Mouse (Mus musculus) adrenal gland, adult 18-20 months (tissue): ENCODE results near the gene Sptssa. TPM values are rescaled to one million over a fixed set of nuclear protein-coding genes. Genes with fewer than 3 reads are reported as not detected.
A peak's percentile ranks its signal among the peaks of the same experiment; 100 is the strongest.
"Not testable (repeated sequence)": the region's sequence is repeated elsewhere in the genome, so short reads cannot be mapped to it uniquely, and the experiment has no call there.

Experiments used
- DNase-seq, 2 experiments: peaks; one replicate each; pipeline ENCODE4 v3.0.0; 2021 to 2022; ENCODE audit warnings: low spot score in 2 of 2
- long read RNA-seq, 2 experiments: library from polyadenylated mRNA; stranded (forward); transcript quantifications; one replicate each; pipeline ENCODE4 v2.0.0; 2021
- total RNA-seq, 2 experiments: library from RNA; stranded (reverse); gene quantifications; 1 replicate in 1 of 2; 2 replicates in 1 of 2; pipeline ENCODE4 v1.2.3; 2021

Gene Sptssa
- 10 to 100 TPM; 58.9 to 77.8 TPM for total RNA-seq
- long read RNA-seq, experiment 1, transcript Sptssa-201 (2 exons, 1,346 nt) = major isoform, 40 of 40 reads
- long read RNA-seq, experiment 1, partial matches to known transcripts = 0 of 40 reads
- long read RNA-seq, experiment 1, other reads (novel, unspliced or antisense) = 0 of 40 reads
- long read RNA-seq, experiment 2, transcript Sptssa-201 (2 exons, 1,346 nt) = major isoform, 139 of 140 reads
- long read RNA-seq, experiment 2, partial matches to known transcripts = 0 of 140 reads
- long read RNA-seq, experiment 2, other reads (novel, unspliced or antisense) = 1 of 140 reads

DNA sequence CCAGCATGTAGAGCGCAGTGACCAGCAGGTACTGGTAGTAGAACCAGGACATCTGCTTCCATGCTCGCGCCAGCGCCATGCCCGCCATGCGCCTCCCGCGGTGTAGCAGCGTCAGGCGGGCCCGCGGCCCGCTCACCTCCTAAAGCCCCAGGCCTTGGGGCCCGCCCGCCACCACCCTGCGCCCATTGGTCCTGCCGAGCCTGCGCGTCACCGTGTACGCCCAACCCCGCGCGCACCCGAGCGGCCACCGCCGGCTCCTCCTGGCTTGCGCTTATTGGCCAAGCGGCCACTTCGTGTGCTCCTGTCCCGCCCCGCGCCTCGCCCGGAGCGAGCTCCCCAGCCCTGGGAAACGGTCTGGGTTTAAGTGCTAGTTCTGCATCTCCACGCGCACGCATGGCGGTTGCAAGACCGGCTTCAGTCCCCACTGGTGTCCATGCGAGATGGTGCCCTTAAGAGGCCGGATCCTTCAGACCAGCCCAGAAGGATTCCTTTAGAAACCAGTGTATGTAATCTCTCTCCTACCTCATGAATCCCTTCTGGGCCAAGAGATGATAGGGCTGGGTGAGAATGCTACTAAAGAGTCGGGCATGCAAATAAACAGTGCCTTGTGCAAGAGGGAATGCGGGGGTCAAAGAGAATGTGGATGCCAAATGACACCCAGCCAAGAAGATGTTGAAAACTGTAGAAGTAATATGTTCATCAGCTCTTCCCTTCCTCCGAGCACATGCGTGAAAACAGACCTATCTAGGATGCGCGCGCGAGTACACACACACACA, at the start of gene Sptssa:
Gene Sptssa, minus strand, starts transcription at position 178 of the 776 bp plus-strand sequence.
- peak; percentile 94 to 95 for DNase-seq

GRCm38 (mm10) chr12:54699394-54699793, 43.0 kb upstream of the Sptssa start:
- no peak for DNase-seq

DNA sequence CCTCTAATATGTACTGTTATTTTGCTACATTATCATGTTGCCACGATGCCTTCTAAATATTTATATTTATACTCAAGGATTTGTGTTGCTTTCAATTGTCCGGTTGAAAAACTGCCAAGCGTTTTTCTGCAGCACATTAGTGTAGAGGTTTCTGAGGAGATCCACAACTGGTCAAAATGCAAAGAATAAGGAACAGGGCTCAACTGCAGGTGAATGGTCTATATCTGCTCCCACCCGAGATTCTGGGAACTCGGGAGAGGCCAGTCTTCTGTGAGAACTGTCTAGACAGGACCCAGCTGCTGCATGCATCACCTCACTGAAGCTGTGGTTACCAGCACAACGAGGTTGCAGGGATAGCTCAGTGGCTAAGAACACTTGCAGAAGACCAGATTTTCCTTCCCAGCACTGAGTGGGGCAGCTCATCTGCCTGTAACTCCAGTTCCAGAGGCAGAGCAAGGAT, 41.4 kb upstream of the Sptssa start:
- peak in 1 of 2 experiments; percentile 13 for DNase-seq

GRCm38 (mm10) chr12:54697003-54697597, 40.7 kb upstream of the Sptssa start:
- peak in 1 of 2 experiments; percentile 11 for DNase-seq

DNA sequence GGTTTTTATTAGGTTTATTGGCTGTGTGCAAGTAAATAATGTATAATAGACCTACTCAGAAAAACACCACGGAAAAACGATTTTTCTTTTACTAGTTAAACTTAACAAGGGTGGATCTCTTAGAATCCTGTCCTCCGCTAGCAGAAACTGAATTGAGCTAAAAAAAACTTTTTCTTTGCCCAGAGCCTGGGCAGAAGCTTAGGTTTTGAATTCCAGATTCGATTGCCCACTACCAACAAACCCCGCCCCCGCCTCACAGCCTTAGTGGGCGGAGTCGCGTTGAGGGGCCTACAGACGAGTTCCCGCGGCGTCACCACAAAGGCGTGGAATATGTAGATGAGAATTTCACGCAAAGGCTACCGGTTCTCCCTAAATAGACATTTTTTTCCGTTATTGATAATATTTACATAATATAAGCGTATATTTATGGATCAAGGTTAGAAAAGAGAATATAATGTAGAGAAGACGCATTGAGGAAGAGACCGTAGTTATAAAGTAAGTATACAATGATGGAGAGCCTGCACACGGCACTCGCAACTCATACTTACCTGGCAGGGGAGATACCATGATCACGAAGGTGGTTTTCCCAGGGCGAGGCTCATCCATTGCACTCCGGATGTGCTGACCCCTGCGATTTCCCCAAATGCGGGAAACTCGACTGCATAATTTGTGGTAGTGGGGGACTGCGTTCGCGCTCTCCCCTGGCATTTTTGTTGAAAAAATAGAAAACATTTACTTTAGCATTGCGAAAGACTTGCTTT, 40.0 kb upstream of the Sptssa start:
- peak; percentile 89 to 91 for DNase-seq

- DNase-seq = peak; percentile 89 to 92
Measured at GRCm38 (mm10) chr12:54695511-54696241, 39.3 kb upstream of the Sptssa start, which contains the start of gene Eapp. TSS of gene Eapp (minus strand) at chr12:54695897.

- no peak for DNase-seq
Measured at GRCm38 (mm10) chr12:54694847-54695510, 38.6 kb upstream of the Sptssa start.

- no peak for DNase-seq
Measured at GRCm38 (mm10) chr12:54689082-54689481, 32.7 kb upstream of the Sptssa start.

DNA sequence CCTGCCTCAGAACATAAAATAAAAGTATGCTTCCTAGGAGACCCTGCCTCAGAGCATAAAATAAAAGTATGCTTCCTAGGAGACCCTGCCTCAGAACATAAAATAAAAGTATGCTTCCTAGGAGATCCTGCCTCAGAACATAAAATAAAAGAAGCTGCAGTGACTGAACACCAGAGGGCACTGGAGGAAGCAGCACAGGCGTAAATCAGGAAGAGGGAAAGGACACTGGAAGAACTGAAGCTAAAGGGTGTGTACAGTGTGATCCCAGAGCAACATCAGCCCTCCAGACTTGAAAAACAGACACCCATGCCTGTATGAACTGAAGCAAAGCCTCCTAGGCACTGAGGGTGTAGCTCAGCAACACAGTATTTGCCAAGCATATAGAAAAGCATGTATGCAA, 26.8 kb upstream of the Sptssa start:
- DNase-seq = no peak

DNA sequence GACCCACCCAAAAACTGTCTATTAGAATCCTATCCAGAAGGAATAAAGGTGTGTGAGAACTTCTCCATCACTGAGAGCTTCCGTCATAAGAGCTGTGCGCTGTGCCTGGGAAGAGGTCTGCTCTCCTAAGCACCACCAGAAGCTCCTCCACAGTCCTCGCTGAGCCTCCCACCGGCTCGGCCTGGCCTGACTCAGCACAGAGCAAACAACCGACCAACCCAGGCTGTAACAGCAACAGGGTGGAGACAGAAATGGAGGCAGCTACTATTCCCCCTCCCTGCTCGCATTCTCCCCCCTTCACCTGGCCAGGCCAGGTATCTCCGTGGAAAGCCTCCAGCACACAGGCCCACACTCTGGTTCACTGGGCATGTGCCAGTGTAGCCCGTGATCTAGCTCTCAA, 20.3 kb upstream of the Sptssa start:
- DNase-seq = no peak

DNA sequence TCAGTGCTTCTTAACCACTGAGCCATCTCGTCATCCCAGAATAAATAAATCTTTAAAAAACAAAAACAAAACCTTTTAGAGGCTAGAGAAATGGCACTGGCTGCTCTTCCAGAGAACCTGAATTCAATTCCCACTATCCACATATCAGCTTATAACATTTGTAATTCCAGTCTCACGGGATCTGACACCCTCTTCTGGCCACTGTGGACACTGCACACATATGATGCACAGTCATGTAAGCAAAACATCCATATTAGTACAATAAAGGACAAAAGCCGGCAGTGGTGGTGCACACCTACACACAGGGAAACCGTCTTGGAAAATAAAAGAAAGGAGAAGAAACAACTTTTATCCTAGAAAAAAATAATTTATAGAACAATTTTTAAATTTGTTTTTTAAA, 19.0 kb upstream of the Sptssa start:
- DNase-seq = no peak

- DNase-seq = no peak
Measured at GRCm38 (mm10) chr12:54671262-54671661, 14.9 kb upstream of the Sptssa start.

GRCm38 (mm10) chr12:54668141-54668540, 11.8 kb upstream of the Sptssa start:
- DNase-seq = no peak

DNA sequence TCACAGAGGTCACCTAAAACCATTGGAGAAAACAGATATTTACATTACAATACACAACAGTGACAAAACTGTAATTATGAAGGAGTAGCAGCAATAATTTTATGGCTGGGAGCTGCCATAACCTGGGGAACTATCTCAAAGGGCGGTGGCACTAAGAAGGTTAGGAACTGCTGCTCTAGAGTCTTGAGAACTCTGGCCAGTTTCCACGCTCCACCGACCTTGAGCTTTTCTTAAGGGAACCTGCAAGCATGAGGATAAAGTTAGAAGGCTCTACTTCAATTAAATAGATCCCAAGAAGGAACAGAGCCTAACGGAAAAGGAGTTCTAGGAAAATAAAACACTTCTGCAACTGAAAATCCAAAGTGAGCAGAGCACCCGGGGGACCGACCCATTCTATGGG, 9.2 kb upstream of the Sptssa start:
- DNase-seq = no peak

- not testable (repeated sequence) for DNase-seq
Measured at GRCm38 (mm10) chr12:54661470-54661869, 5.1 kb upstream of the Sptssa start.

DNA sequence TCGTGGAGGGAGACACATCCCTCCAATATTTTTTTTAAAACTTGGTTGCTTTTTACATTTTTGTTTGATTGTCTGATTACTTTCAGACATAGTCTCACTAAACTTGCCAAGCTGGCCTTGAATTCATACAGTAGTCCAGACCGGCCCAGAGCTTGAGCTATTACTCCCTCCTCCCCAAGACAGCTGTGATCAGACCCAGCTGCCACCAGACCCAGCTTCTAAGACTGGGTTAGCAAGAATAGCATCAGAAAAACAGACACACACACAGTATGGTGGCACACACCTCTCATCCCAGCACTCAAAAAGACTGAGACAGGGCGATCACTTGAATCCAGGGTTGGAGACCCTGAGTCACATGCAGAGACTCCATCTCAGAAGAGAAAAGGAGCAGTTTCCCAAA, 3.5 kb upstream of the Sptssa start:
- no peak for DNase-seq

GRCm38 (mm10) chr12:54658425-54659092, 2.2 kb upstream of the Sptssa start:
- DNase-seq = no peak

- no peak for DNase-seq
Measured at GRCm38 (mm10) chr12:54657951-54658350, 1.6 kb upstream of the Sptssa start.

DNA sequence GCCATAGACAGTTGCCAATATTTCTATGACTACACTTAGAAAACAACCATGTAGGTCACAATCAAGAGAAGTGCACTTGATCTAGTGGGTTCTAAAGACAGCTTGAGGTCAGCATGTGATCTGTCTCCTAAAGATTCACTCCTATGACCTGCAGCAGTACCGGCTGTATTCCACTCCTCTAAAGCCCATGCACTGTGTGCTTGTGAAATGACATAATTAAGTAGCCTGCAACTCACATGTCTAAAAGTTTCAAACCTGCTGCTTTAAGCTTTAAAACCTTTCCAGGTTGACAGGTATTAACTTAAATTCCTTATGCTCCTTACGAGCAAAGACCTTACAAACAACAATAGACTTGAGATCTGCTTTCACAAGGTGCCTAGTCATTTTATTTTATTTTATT, 853 bp upstream of the Sptssa start:
- no peak for DNase-seq
